Mouse (Mus musculus): ENCODE results near the gene Rnf213. TPM values are rescaled to one million over a fixed set of nuclear protein-coding genes. Genes with fewer than 3 reads are reported as not detected.

Gene Rnf213
- polyA plus RNA-seq, 1 experiment, result 52.5 TPM

- WGBS, result 99% methylated on average over 4 of the region's 4 CpGs
- Histone ChIP-seq H3K4me1 (replicated peaks; ENCODE audit: control insufficient read depth, insufficient read depth, low read length) (no peaks in the 10 kb centered on the region), H3K27me3 (ENCODE audit: control insufficient read depth, insufficient read depth, low read length) (no peaks in the 10 kb centered on the region), H3K4me3 (ENCODE audit: control insufficient read depth, insufficient read depth, low read length) (no peak overlapping the region), H3K27ac (ENCODE audit: control insufficient read depth, insufficient read depth, low read length) (no peak overlapping the region), H3K36me3 (ENCODE audit: control insufficient read depth, insufficient read depth, low read length) (peaks cover 16% of the 10 kb centered on the region)
- no peak for DNase-seq
- TF ChIP-seq CTCF (IDR thresholded peaks at IDR 0.05; ENCODE audit: borderline replicate concordance, control insufficient read depth, extremely low read depth, insufficient read depth, low read length, poor library complexity), result no peak
Measured at GRCm38 (mm10) chr11:119506386-119506785, 113.5 kb downstream of the Rnf213 start.

- Histone ChIP-seq H3K4me3 (ENCODE audit: control insufficient read depth, insufficient read depth, low read length) (no peak overlapping the region), H3K27ac (ENCODE audit: control insufficient read depth, insufficient read depth, low read length) (no peak overlapping the region), H3K36me3 (ENCODE audit: control insufficient read depth, insufficient read depth, low read length) (peaks cover 11% of the 10 kb centered on the region), H3K4me1 (replicated peaks; ENCODE audit: control insufficient read depth, insufficient read depth, low read length) (no peaks in the 10 kb centered on the region), H3K27me3 (ENCODE audit: control insufficient read depth, insufficient read depth, low read length) (no peaks in the 10 kb centered on the region)
- TF ChIP-seq CTCF (IDR thresholded peaks at IDR 0.05; ENCODE audit: borderline replicate concordance, control insufficient read depth, extremely low read depth, insufficient read depth, low read length, poor library complexity), result no peak
- WGBS, result 93% methylated on average over 8 of the region's 8 CpGs
- DNase-seq, result no peak
Measured at GRCm38 (mm10) chr11:119507772-119508171, 114.9 kb downstream of the Rnf213 start.

GRCm38 (mm10) chr11:119509165-119509776 lies 116.4 kb downstream of the Rnf213 start:
- no peak for TF ChIP-seq POLR2A (IDR thresholded peaks at IDR 0.05; ENCODE audit: control insufficient read depth, extremely low read depth, insufficient read depth, low read length, poor library complexity)
- TF ChIP-seq CTCF (IDR thresholded peaks at IDR 0.05; ENCODE audit: borderline replicate concordance, control insufficient read depth, extremely low read depth, insufficient read depth, low read length, poor library complexity), result no peak
- DNase-seq, result no peak
- Histone ChIP-seq H3K27me3 (ENCODE audit: control insufficient read depth, insufficient read depth, low read length) (no peaks in the 10 kb centered on the region; the same call in 1 of the 2 replicates), H3K27ac (ENCODE audit: control insufficient read depth, insufficient read depth, low read length) (no peak overlapping the region), H3K4me1 (replicated peaks; ENCODE audit: control insufficient read depth, insufficient read depth, low read length) (no peaks in the 10 kb centered on the region), H3K4me3 (ENCODE audit: control insufficient read depth, insufficient read depth, low read length) (no peak overlapping the region), H3K36me3 (ENCODE audit: control insufficient read depth, insufficient read depth, low read length) (peaks cover 11% of the 10 kb centered on the region)
- WGBS, result 90% methylated on average over 5 of the region's 5 CpGs

- Histone ChIP-seq H3K36me3 (ENCODE audit: control insufficient read depth, insufficient read depth, low read length) (no peaks in the 10 kb centered on the region), H3K4me1 (replicated peaks; ENCODE audit: control insufficient read depth, insufficient read depth, low read length) (no peaks in the 10 kb centered on the region), H3K4me3 (ENCODE audit: control insufficient read depth, insufficient read depth, low read length) (no peak overlapping the region), H3K27me3 (ENCODE audit: control insufficient read depth, insufficient read depth, low read length) (no peaks in the 10 kb centered on the region; the same call in 1 of the 2 replicates), H3K27ac (ENCODE audit: control insufficient read depth, insufficient read depth, low read length) (no peak overlapping the region)
- WGBS, result 34% methylated on average over 9 of the region's 9 CpGs
- DNase-seq, result no peak
- TF ChIP-seq CTCF (IDR thresholded peaks at IDR 0.05; ENCODE audit: borderline replicate concordance, control insufficient read depth, extremely low read depth, insufficient read depth, low read length, poor library complexity) (no peak), POLR2A (IDR thresholded peaks at IDR 0.05; ENCODE audit: control insufficient read depth, extremely low read depth, insufficient read depth, low read length, poor library complexity) (no peak)
Measured at GRCm38 (mm10) chr11:119513038-119513659, 120.2 kb downstream of the Rnf213 start.

- no peaks in the 10 kb centered on the region; the same call in 1 of the 2 replicates for H3K27me3 ChIP-seq (ENCODE audit: control insufficient read depth, insufficient read depth, low read length)
- no peak overlapping the region for H3K4me3 ChIP-seq (ENCODE audit: control insufficient read depth, insufficient read depth, low read length)
- no peaks in the 10 kb centered on the region for H3K4me1 ChIP-seq (replicated peaks; ENCODE audit: control insufficient read depth, insufficient read depth, low read length)
- H3K27ac ChIP-seq (ENCODE audit: control insufficient read depth, insufficient read depth, low read length), result no peak overlapping the region
- WGBS, result 65% methylated on average over 16 of the region's 16 CpGs
- DNase-seq, result no peak
- no peaks in the 10 kb centered on the region for H3K36me3 ChIP-seq (ENCODE audit: control insufficient read depth, insufficient read depth, low read length)
- no peak for TF ChIP-seq CTCF (IDR thresholded peaks at IDR 0.05; ENCODE audit: borderline replicate concordance, control insufficient read depth, extremely low read depth, insufficient read depth, low read length, poor library complexity)
- no peak for TF ChIP-seq POLR2A (IDR thresholded peaks at IDR 0.05; ENCODE audit: control insufficient read depth, extremely low read depth, insufficient read depth, low read length, poor library complexity)
Measured at GRCm38 (mm10) chr11:119514108-119514860, 121.4 kb downstream of the Rnf213 start.

- WGBS, result 23% methylated on average over 21 of the region's 21 CpGs
- Histone ChIP-seq H3K4me1 (replicated peaks; ENCODE audit: control insufficient read depth, insufficient read depth, low read length) (no peaks in the 10 kb centered on the region), H3K27ac (ENCODE audit: control insufficient read depth, insufficient read depth, low read length) (no peak overlapping the region), H3K4me3 (ENCODE audit: control insufficient read depth, insufficient read depth, low read length) (no peak overlapping the region), H3K36me3 (ENCODE audit: control insufficient read depth, insufficient read depth, low read length) (no peaks in the 10 kb centered on the region), H3K27me3 (ENCODE audit: control insufficient read depth, insufficient read depth, low read length) (no peaks in the 10 kb centered on the region; the same call in 1 of the 2 replicates)
- TF ChIP-seq POLR2A (IDR thresholded peaks at IDR 0.05; ENCODE audit: control insufficient read depth, extremely low read depth, insufficient read depth, low read length, poor library complexity), result no peak
- TF ChIP-seq CTCF (IDR thresholded peaks at IDR 0.05; ENCODE audit: borderline replicate concordance, control insufficient read depth, extremely low read depth, insufficient read depth, low read length, poor library complexity), result no peak
- no peak for DNase-seq
Measured at GRCm38 (mm10) chr11:119514967-119515636, 122.2 kb downstream of the Rnf213 start.

All from thymus, adult 2 months (tissue).